Mouse (Mus musculus) liver, embryonic 13.5 days (tissue): ENCODE data around the gene Zic5. TPM values are rescaled to one million over a fixed set of nuclear protein-coding genes. Genes with fewer than 3 reads are reported as not detected.
"Not testable (repeated sequence)": the region's sequence is repeated elsewhere in the genome, so short reads cannot be mapped to it uniquely, and the experiment has no call there.

Experiments used
- ATAC-seq: fragments of 200-750 bp; cut with Nextera tagmentation; 2 replicates; pipeline ENCODE4 v1.8.0; 2017; ENCODE audit warnings: low read depth, mild to moderate bottlenecking, moderate number of reproducible peaks, moderate library complexity
- DNase-seq: peaks from one replicate; pipeline ENCODE4 v3.0.0; 2022
- H3K27ac ChIP-seq: fragments of 300-500 bp; sonication (generic); 2 replicates; pipeline ENCODE4 v1.5.1; 2015; ENCODE audit warnings: moderate library complexity, mild to moderate bottlenecking, inconsistent platforms
- H3K27me3 ChIP-seq: fragments of 300-500 bp; sonication (generic); 2 replicates; pipeline ENCODE4 v1.6.1; 2015; ENCODE audit warnings: mild to moderate bottlenecking, inconsistent platforms
- H3K36me3 ChIP-seq: fragments of 300-500 bp; sonication (generic); 2 replicates; pipeline ENCODE4 v1.6.1; 2015; ENCODE audit warnings: mild to moderate bottlenecking, inconsistent platforms
- H3K4me1 ChIP-seq: fragments of 300-500 bp; sonication (generic); replicated peaks from 2 replicates; pipeline ENCODE4 v1.6.1; 2015; ENCODE audit warnings: inconsistent platforms
- H3K4me2 ChIP-seq: fragments of 300-500 bp; sonication (generic); 2 replicates; pipeline ENCODE4 v1.6.1; 2015; ENCODE audit warnings: inconsistent platforms, mild to moderate bottlenecking, moderate library complexity
- H3K4me3 ChIP-seq: fragments of 300-500 bp; sonication (generic); replicated peaks from 2 replicates; pipeline ENCODE4 v1.5.1; 2015; ENCODE audit warnings: mild to moderate bottlenecking, inconsistent platforms
- H3K9ac ChIP-seq: fragments of 300-500 bp; sonication (generic); 2 replicates; pipeline ENCODE4 v1.6.1; 2015; ENCODE audit warnings: mild to moderate bottlenecking, inconsistent platforms
- H3K9me3 ChIP-seq: fragments of 300-500 bp; sonication (generic); replicated peaks from 2 replicates; pipeline ENCODE4 v1.6.1; 2016; ENCODE audit warnings: inconsistent platforms
- WGBS: fragments of 180-500 bp; shearing (Covaris S2); methylation state at CpG from one replicate; pipeline ENCODE4 v1.1.7; 2015; ENCODE audit not compliant: insufficient replicate concordance; 5-methylcytosine and 5-hydroxymethylcytosine counted together
- polyA plus RNA-seq: library from polyadenylated mRNA; unstranded; fragments of >200 nt; fragmentation: Nextera tagmentation; extraction: Ambion mirVana; gene quantifications from 2 replicates; pipeline ENCODE4 v1.2.1, GENCODE M21; 2015

Gene Zic5
- polyA plus RNA-seq, 1 experiment from 2014 or later = 0.02 TPM

- DNase-seq (no peak), ATAC-seq (no peak)
- H3K9me3 ChIP-seq = no peaks in the 10 kb centered on the region
- no peak overlapping the region for H3K27ac ChIP-seq
- peaks cover 15% of the 10 kb centered on the region for H3K4me1 ChIP-seq
- H3K4me2 ChIP-seq = no peak overlapping the region
- WGBS = 2% methylated on average over 13 of the region's 13 CpGs
- no peak overlapping the region for H3K9ac ChIP-seq
- no peaks in the 10 kb centered on the region for H3K36me3 ChIP-seq
- H3K27me3 ChIP-seq = peaks cover 100% of the 10 kb centered on the region
- H3K4me3 ChIP-seq = no peak overlapping the region
Observed at GRCm38 (mm10) chr14:122472161-122472560, 6.7 kb upstream of the Zic5 start.

DNA sequence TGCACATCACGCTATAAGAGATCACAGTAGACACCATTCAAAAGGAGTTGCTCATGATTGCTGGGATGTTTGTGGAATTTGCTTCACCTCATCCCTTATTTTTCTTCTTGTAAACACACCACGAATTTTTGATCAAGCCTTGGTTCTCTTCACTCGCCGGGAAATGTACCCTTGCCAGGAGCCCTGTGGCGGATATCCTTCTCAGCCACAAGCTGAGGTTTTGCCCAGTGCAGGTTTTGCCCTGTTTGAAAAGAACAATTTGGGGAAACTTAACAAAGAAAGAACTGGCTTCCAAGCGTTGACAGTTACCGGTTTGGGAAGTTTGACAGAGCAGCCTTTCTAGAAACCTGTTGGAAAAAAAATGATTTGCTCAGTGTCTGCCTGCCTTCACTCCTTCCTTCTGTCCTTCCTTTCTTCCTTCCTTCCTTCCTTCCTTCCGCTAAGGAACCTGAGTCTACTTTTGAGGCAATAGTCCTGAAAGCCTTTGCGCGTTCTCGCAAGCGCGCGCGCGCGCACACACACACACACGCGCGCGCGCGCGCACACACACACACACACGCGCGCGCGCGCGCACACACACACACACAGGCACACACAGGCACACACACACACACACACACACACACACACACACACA is 6.1 kb upstream of the Zic5 start:
- DNase-seq = no peak
- H3K27me3 ChIP-seq = peaks cover 100% of the 10 kb centered on the region
- no peak overlapping the region for H3K4me2 ChIP-seq
- no peak overlapping the region for H3K9ac ChIP-seq
- H3K4me1 ChIP-seq = peaks cover 15% of the 10 kb centered on the region
- no peaks in the 10 kb centered on the region for H3K9me3 ChIP-seq
- no peak for ATAC-seq
- H3K27ac ChIP-seq = no peak overlapping the region
- no peak overlapping the region for H3K4me3 ChIP-seq
- WGBS = 8% methylated on average over 29 of the region's 31 CpGs
- H3K36me3 ChIP-seq = no peaks in the 10 kb centered on the region

GRCm38 (mm10) chr14:122468971-122469755 is 3.7 kb upstream of the Zic5 start:
- Histone ChIP-seq H3K9me3 (no peaks in the 10 kb centered on the region), H3K27ac (no peak overlapping the region), H3K27me3 (peaks cover 100% of the 10 kb centered on the region), H3K4me1 (peaks cover 13% of the 10 kb centered on the region), H3K36me3 (no peaks in the 10 kb centered on the region), H3K9ac (no peak overlapping the region), H3K4me2 (no peak overlapping the region), H3K4me3 (no peak overlapping the region)
- no peak for DNase-seq
- WGBS = 2% methylated on average over 28 of the region's 28 CpGs
- no peak for ATAC-seq

GRCm38 (mm10) chr14:122467926-122468841 is 2.7 kb upstream of the Zic5 start:
- Histone ChIP-seq H3K27me3 (peaks cover 100% of the 10 kb centered on the region), H3K27ac (no peak overlapping the region), H3K4me1 (peaks cover 21% of the 10 kb centered on the region), H3K9ac (no peak overlapping the region), H3K9me3 (no peaks in the 10 kb centered on the region), H3K4me3 (no peak overlapping the region), H3K4me2 (no peak overlapping the region), H3K36me3 (no peaks in the 10 kb centered on the region)
- no peak for DNase-seq
- no peak for ATAC-seq
- 9% methylated on average over 23 of the region's 23 CpGs for WGBS

DNA sequence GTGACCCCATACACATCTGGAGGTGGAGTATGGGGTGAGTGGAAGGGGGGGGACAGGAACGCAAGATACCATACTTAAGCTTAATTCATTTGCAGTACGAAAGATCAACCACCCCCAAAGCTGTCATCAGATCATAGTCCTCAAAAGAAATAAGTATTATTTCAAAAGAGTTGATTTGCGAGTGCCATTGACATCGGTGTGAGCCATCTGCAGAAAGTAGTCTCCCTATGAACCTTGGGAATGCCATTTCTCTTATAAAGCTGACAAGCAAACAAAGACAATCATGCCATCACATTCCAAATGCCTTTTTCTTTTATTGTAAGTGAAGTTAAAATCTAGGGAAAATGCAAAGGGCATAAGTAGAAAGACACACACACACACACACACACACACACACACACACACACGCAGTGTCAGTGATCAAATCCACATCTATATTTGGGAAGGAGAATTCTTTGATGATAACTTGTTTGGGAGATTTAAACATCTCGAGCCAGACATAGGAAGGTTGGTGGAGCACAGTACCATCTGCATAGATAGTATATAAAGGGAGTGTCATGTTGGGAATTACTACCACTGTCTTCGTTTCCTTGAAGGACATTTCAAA is 1.4 kb upstream of the Zic5 start:
- no peak overlapping the region for H3K27ac ChIP-seq
- H3K4me1 ChIP-seq = peaks cover 21% of the 10 kb centered on the region
- no peaks in the 10 kb centered on the region for H3K9me3 ChIP-seq
- DNase-seq (no peak), ATAC-seq (no peak)
- WGBS = 44% methylated on average over 7 of the region's 7 CpGs
- H3K9ac ChIP-seq = no peak overlapping the region
- H3K36me3 ChIP-seq = no peaks in the 10 kb centered on the region
- H3K27me3 ChIP-seq = peaks cover 100% of the 10 kb centered on the region
- no peak overlapping the region for H3K4me3 ChIP-seq
- no peak overlapping the region for H3K4me2 ChIP-seq

DNA sequence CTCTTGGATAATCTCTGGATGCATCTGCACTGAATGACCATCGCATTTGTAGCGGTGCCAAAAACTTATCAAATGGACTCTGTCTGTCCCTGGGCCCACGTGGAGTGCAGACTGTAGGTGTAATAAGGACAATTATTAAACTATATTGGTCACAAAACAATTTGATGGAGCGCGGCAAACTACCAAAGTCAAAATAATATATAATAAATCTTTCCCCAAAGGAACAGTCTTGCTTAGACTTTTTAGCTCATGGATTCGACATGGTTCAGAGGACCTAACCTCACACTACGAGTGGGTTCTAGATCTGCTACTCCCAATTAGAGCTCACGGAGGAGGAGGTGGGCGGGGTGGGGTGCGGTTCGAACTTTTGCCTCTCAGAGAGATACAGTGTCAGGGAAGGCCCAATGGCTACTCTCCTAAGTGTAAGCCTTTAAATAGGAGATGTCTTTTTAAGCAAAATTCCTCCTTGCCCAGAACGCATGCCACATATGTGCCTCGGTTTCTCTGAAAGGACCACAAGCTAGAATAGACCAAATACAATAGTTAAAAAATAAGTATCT is 534 bp upstream of the Zic5 start:
- Histone ChIP-seq H3K9ac (no peak overlapping the region), H3K27ac (no peak overlapping the region), H3K4me2 (no peak overlapping the region), H3K4me1 (peaks cover 21% of the 10 kb centered on the region), H3K27me3 (peaks cover 98% of the 10 kb centered on the region), H3K9me3 (no peaks in the 10 kb centered on the region), H3K4me3 (no peak overlapping the region), H3K36me3 (no peaks in the 10 kb centered on the region)
- ATAC-seq (no peak), DNase-seq (no peak)
- WGBS = 21% methylated on average over 13 of the region's 13 CpGs

DNA sequence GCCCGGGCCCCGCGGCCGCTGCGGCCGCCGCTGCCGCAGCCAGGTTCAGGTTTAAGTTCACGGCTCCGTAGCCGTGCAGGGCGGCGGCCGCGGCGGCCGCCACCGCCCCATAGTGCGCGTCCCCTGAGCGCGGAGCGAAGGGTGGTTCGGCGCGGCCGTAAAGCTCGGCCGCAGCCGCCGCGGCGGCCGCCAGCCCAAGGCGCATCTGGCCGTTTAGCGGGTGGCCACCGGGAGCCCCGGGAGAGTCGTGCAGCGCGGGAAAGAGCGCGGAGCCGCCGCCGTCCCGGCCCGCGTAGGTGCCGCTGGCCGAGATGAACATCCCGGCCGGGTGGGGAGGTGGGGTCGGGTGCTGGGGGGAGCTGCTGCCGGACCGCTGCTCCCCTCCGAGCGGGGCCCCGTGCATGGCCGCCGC is 1.1 kb downstream of the Zic5 start:
- H3K36me3 ChIP-seq = no peaks in the 10 kb centered on the region
- no peak overlapping the region for H3K27ac ChIP-seq
- under 1% methylated on average over 28 of the region's 62 CpGs for WGBS
- H3K4me3 ChIP-seq = peak overlapping the region; percentile 55
- no peaks in the 10 kb centered on the region for H3K9me3 ChIP-seq
- peak overlapping the region; percentile 68 for H3K4me2 ChIP-seq
- DNase-seq (no peak), ATAC-seq (peak; percentile 12; the same call in 1 of the 2 replicates)
- H3K27me3 ChIP-seq = peaks cover 93% of the 10 kb centered on the region
- peaks cover 21% of the 10 kb centered on the region for H3K4me1 ChIP-seq
- no peak overlapping the region for H3K9ac ChIP-seq

DNA sequence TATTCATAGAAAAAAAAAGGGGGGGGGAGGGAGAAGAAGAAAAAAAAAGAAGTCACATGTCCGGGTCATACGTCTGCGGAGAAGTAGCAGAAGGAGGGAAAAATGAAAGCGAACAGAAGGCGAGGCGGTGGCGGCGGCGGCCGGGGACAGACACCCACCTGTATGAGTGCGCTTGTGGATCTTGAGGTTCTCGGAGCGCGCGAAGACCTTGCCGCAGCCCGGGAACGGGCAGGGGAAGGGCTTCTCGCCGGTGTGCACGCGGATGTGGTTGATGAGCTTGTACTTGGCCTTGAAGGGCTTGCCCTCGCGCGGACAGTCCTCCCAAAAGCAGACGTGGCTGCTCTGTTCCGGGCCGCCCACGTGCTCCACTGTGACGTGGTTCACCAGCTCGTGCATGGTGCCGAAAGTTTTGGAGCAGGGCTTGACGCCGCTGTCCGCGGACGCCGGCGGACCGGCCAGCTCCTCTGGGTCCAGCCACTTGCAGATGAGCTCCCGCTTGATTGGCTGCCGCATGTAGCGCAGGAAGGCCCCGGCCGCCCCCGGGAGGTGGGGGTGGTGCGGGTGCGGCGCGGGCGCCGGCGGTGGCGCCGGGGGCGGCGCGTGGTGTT is 1.6 kb downstream of the Zic5 start:
- ATAC-seq = peak; percentile 57; the same call in 1 of the 2 replicates
- H3K27ac ChIP-seq, H3K9me3 ChIP-seq, H3K9ac ChIP-seq, DNase-seq, H3K36me3 ChIP-seq: not testable (repeated sequence)
- H3K4me2 ChIP-seq = peak overlapping the region; percentile 68
- H3K4me3 ChIP-seq = peak overlapping the region; percentile 55
- WGBS = 1% methylated on average over 43 of the region's 58 CpGs
- peaks cover 88% of the 10 kb centered on the region for H3K27me3 ChIP-seq
- H3K4me1 ChIP-seq = peaks cover 21% of the 10 kb centered on the region

GRCm38 (mm10) chr14:122463080-122463691 is 2.3 kb downstream of the Zic5 start:
- 3% methylated on average over 40 of the region's 40 CpGs for WGBS
- Histone ChIP-seq H3K9ac (no peak overlapping the region), H3K9me3 (no peaks in the 10 kb centered on the region), H3K27ac (no peak overlapping the region), H3K4me1 (peaks cover 21% of the 10 kb centered on the region), H3K4me2 (peak overlapping the region; percentile 68), H3K36me3 (no peaks in the 10 kb centered on the region), H3K4me3 (peak overlapping the region; percentile 55), H3K27me3 (peaks cover 86% of the 10 kb centered on the region)
- DNase-seq (no peak), ATAC-seq (0 out of 2 replicates have a peak, but pooled peaks have one; percentile 11)

GRCm38 (mm10) chr14:122462689-122463079 is 2.8 kb downstream of the Zic5 start:
- no peak overlapping the region for H3K4me2 ChIP-seq
- no peak overlapping the region for H3K27ac ChIP-seq
- H3K9ac ChIP-seq = no peak overlapping the region
- ATAC-seq (no peak), DNase-seq (no peak)
- H3K9me3 ChIP-seq = no peaks in the 10 kb centered on the region
- no peaks in the 10 kb centered on the region for H3K36me3 ChIP-seq
- peaks cover 21% of the 10 kb centered on the region for H3K4me1 ChIP-seq
- no peak overlapping the region for H3K4me3 ChIP-seq
- WGBS = 24% methylated on average over 17 of the region's 17 CpGs
- peaks cover 81% of the 10 kb centered on the region for H3K27me3 ChIP-seq
